Mouse (Mus musculus): ENCODE results near the gene Adamts16. TPM values are rescaled to one million over a fixed set of nuclear protein-coding genes. Genes with fewer than 3 reads are reported as not detected.

Gene Adamts16
- polyA plus RNA-seq, 1 experiment from 2014 or later = 2.3 TPM

GRCm38 (mm10) chr13:70738781-70739180 lies 102.8 kb downstream of the Adamts16 start:
- H3K9ac ChIP-seq (ENCODE audit: low read depth, low read length) = no peak overlapping the region
- H3K4me2 ChIP-seq (ENCODE audit: low read length) = no peak overlapping the region
- H3K4me3 ChIP-seq (ENCODE audit: low read depth, low read length) = no peak overlapping the region
- no peaks in the 10 kb centered on the region for H3K9me3 ChIP-seq (replicated peaks; ENCODE audit: control insufficient read depth, low read length, poor library complexity, severe bottlenecking)
- 94% methylated on average over 9 of the region's 9 CpGs for WGBS
- H3K4me1 ChIP-seq (ENCODE audit: control insufficient read depth, insufficient read depth, low read length) = no peaks in the 10 kb centered on the region
- no peak for ATAC-seq
- no peaks in the 10 kb centered on the region for H3K36me3 ChIP-seq (ENCODE audit: control insufficient read depth, insufficient read depth, low read length)
- no peaks in the 10 kb centered on the region for H3K27me3 ChIP-seq (ENCODE audit: control insufficient read depth, insufficient read depth, low read depth, low read length)
- no peak overlapping the region for H3K27ac ChIP-seq (ENCODE audit: low read length)

- no peaks in the 10 kb centered on the region for H3K9me3 ChIP-seq (replicated peaks; ENCODE audit: control insufficient read depth, low read length, poor library complexity, severe bottlenecking)
- no peaks in the 10 kb centered on the region for H3K4me1 ChIP-seq (ENCODE audit: control insufficient read depth, insufficient read depth, low read length)
- H3K36me3 ChIP-seq (ENCODE audit: control insufficient read depth, insufficient read depth, low read length) = no peaks in the 10 kb centered on the region
- no peak overlapping the region for H3K27ac ChIP-seq (ENCODE audit: low read length)
- 67% methylated on average over 4 of the region's 4 CpGs for WGBS
- H3K27me3 ChIP-seq (ENCODE audit: control insufficient read depth, insufficient read depth, low read depth, low read length) = no peaks in the 10 kb centered on the region
- no peak overlapping the region for H3K4me2 ChIP-seq (ENCODE audit: low read length)
- no peak overlapping the region for H3K4me3 ChIP-seq (ENCODE audit: low read depth, low read length)
- H3K9ac ChIP-seq (ENCODE audit: low read depth, low read length) = no peak overlapping the region
- no peak for ATAC-seq
Measured at GRCm38 (mm10) chr13:70736409-70736808, 105.2 kb downstream of the Adamts16 start.

- Histone ChIP-seq H3K27me3 (ENCODE audit: control insufficient read depth, insufficient read depth, low read depth, low read length) (no peaks in the 10 kb centered on the region), H3K4me3 (ENCODE audit: low read depth, low read length) (no peak overlapping the region), H3K9ac (ENCODE audit: low read depth, low read length) (no peak overlapping the region), H3K4me1 (ENCODE audit: control insufficient read depth, insufficient read depth, low read length) (no peaks in the 10 kb centered on the region), H3K4me2 (ENCODE audit: low read length) (no peak overlapping the region), H3K9me3 (replicated peaks; ENCODE audit: control insufficient read depth, low read length, poor library complexity, severe bottlenecking) (no peaks in the 10 kb centered on the region), H3K27ac (ENCODE audit: low read length) (no peak overlapping the region), H3K36me3 (ENCODE audit: control insufficient read depth, insufficient read depth, low read length) (no peaks in the 10 kb centered on the region)
- no peak for ATAC-seq
- WGBS = 66% methylated on average over 5 of the region's 5 CpGs
Measured at GRCm38 (mm10) chr13:70734640-70735039, 107.0 kb downstream of the Adamts16 start.

DNA sequence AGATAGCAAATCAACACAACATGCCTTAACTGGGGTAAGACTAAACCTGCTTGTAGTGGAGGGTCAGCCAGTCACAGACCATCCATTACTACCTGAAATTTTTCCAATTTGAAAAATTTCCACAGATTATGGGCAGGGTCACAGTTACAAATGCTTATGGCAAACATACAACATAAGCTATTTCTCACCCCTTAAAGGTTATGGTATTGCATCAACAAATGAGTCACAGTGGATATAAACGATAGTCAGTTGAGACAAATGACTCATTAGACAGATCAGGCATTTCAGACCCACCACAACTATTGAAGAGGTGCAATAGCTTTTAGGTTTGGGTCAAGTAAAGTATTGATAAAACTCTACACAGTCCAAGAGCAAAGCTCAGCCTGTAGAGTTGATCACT lies 107.7 kb downstream of the Adamts16 start:
- 89% methylated on average over 1 of the region's 1 CpGs for WGBS

DNA sequence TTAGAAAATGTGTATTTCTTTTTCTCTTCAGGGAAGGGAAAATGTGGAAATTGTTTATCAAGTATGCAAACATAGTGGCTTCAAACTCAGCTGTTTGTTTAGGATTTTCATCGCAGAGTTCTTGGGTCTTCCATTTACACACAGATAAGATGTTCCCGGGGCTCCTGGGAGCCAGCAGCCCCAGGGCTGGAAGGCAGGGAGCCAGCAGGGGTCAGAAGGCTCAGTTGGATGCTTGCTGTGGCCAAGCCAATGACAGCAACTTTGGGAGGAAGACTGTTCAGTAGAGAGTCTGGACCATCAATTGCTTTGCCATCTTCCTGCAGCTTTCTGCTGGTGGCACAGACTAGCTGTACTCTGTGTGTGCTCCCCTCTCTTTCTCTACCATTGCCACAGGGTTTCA lies 108.4 kb downstream of the Adamts16 start:
- WGBS = 70% methylated on average over 2 of the region's 2 CpGs
- H3K9me3 ChIP-seq (replicated peaks; ENCODE audit: control insufficient read depth, low read length, poor library complexity, severe bottlenecking) = no peaks in the 10 kb centered on the region
- H3K4me3 ChIP-seq (ENCODE audit: low read depth, low read length) = no peak overlapping the region
- H3K27ac ChIP-seq (ENCODE audit: low read length) = no peak overlapping the region
- H3K4me2 ChIP-seq (ENCODE audit: low read length) = no peak overlapping the region
- ATAC-seq = no peak
- H3K4me1 ChIP-seq (ENCODE audit: control insufficient read depth, insufficient read depth, low read length) = no peaks in the 10 kb centered on the region
- H3K9ac ChIP-seq (ENCODE audit: low read depth, low read length) = no peak overlapping the region
- H3K36me3 ChIP-seq (ENCODE audit: control insufficient read depth, insufficient read depth, low read length) = no peaks in the 10 kb centered on the region
- no peaks in the 10 kb centered on the region for H3K27me3 ChIP-seq (ENCODE audit: control insufficient read depth, insufficient read depth, low read depth, low read length)

More for the DNA sequence above, 107.7 kb downstream of the Adamts16 start:
- H3K27ac ChIP-seq (ENCODE audit: low read length) = no peak overlapping the region
- no peaks in the 10 kb centered on the region for H3K9me3 ChIP-seq (replicated peaks; ENCODE audit: control insufficient read depth, low read length, poor library complexity, severe bottlenecking)
- no peak overlapping the region for H3K4me3 ChIP-seq (ENCODE audit: low read depth, low read length)
- no peak overlapping the region for H3K4me2 ChIP-seq (ENCODE audit: low read length)
- H3K36me3 ChIP-seq (ENCODE audit: control insufficient read depth, insufficient read depth, low read length) = no peaks in the 10 kb centered on the region
- no peak overlapping the region for H3K9ac ChIP-seq (ENCODE audit: low read depth, low read length)
- ATAC-seq = no peak
- no peaks in the 10 kb centered on the region for H3K27me3 ChIP-seq (ENCODE audit: control insufficient read depth, insufficient read depth, low read depth, low read length)
- no peaks in the 10 kb centered on the region for H3K4me1 ChIP-seq (ENCODE audit: control insufficient read depth, insufficient read depth, low read length)

GRCm38 (mm10) chr13:70732781-70733180 lies 108.8 kb downstream of the Adamts16 start:
- ATAC-seq = no peak
- Histone ChIP-seq H3K27ac (ENCODE audit: low read length) (no peak overlapping the region), H3K27me3 (ENCODE audit: control insufficient read depth, insufficient read depth, low read depth, low read length) (no peaks in the 10 kb centered on the region), H3K4me1 (ENCODE audit: control insufficient read depth, insufficient read depth, low read length) (no peaks in the 10 kb centered on the region), H3K9ac (ENCODE audit: low read depth, low read length) (no peak overlapping the region), H3K36me3 (ENCODE audit: control insufficient read depth, insufficient read depth, low read length) (no peaks in the 10 kb centered on the region), H3K4me2 (ENCODE audit: low read length) (no peak overlapping the region), H3K4me3 (ENCODE audit: low read depth, low read length) (no peak overlapping the region), H3K9me3 (replicated peaks; ENCODE audit: control insufficient read depth, low read length, poor library complexity, severe bottlenecking) (no peaks in the 10 kb centered on the region)
- 86% methylated on average over 5 of the region's 5 CpGs for WGBS

- no peak overlapping the region for H3K4me3 ChIP-seq (ENCODE audit: low read depth, low read length)
- no peaks in the 10 kb centered on the region for H3K27me3 ChIP-seq (ENCODE audit: control insufficient read depth, insufficient read depth, low read depth, low read length)
- H3K36me3 ChIP-seq (ENCODE audit: control insufficient read depth, insufficient read depth, low read length) = no peaks in the 10 kb centered on the region
- no peaks in the 10 kb centered on the region for H3K4me1 ChIP-seq (ENCODE audit: control insufficient read depth, insufficient read depth, low read length)
- WGBS = 69% methylated on average over 5 of the region's 5 CpGs
- no peak for ATAC-seq
- no peak overlapping the region for H3K9ac ChIP-seq (ENCODE audit: low read depth, low read length)
- no peak overlapping the region for H3K27ac ChIP-seq (ENCODE audit: low read length)
- H3K9me3 ChIP-seq (replicated peaks; ENCODE audit: control insufficient read depth, low read length, poor library complexity, severe bottlenecking) = no peaks in the 10 kb centered on the region
- H3K4me2 ChIP-seq (ENCODE audit: low read length) = no peak overlapping the region
Measured at GRCm38 (mm10) chr13:70731349-70731748, 110.3 kb downstream of the Adamts16 start.

DNA sequence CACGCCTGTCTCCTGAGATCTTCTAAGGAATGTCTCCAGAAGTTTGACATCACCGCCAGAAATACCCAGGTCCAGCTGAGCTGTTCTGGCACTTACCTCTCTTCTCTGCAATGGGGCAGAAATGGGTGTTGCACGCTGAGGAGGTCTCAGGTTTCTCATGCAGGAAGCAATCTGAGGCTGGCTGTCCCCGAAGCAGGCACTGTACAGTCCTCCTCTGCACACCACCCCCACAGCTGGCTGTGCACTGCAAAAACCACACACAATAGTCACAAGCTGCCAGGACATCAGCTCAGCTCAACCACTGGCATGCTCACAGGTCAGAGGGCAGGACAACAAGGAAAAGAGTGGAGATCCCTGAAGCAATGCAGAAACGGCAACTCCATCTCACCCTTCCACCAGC lies 111.6 kb downstream of the Adamts16 start:
- 81% methylated on average over 5 of the region's 5 CpGs for WGBS
- no peak for ATAC-seq
- Histone ChIP-seq H3K4me3 (ENCODE audit: low read depth, low read length) (no peak overlapping the region), H3K27me3 (ENCODE audit: control insufficient read depth, insufficient read depth, low read depth, low read length) (no peaks in the 10 kb centered on the region), H3K9me3 (replicated peaks; ENCODE audit: control insufficient read depth, low read length, poor library complexity, severe bottlenecking) (no peaks in the 10 kb centered on the region), H3K4me1 (ENCODE audit: control insufficient read depth, insufficient read depth, low read length) (no peaks in the 10 kb centered on the region), H3K4me2 (ENCODE audit: low read length) (no peak overlapping the region), H3K9ac (ENCODE audit: low read depth, low read length) (no peak overlapping the region), H3K27ac (ENCODE audit: low read length) (no peak overlapping the region), H3K36me3 (ENCODE audit: control insufficient read depth, insufficient read depth, low read length) (no peaks in the 10 kb centered on the region)

- Histone ChIP-seq H3K4me3 (ENCODE audit: low read depth, low read length) (no peak overlapping the region), H3K4me2 (ENCODE audit: low read length) (no peak overlapping the region), H3K27me3 (ENCODE audit: control insufficient read depth, insufficient read depth, low read depth, low read length) (no peaks in the 10 kb centered on the region), H3K9ac (ENCODE audit: low read depth, low read length) (no peak overlapping the region), H3K9me3 (replicated peaks; ENCODE audit: control insufficient read depth, low read length, poor library complexity, severe bottlenecking) (no peaks in the 10 kb centered on the region), H3K36me3 (ENCODE audit: control insufficient read depth, insufficient read depth, low read length) (no peaks in the 10 kb centered on the region), H3K4me1 (ENCODE audit: control insufficient read depth, insufficient read depth, low read length) (no peaks in the 10 kb centered on the region), H3K27ac (ENCODE audit: low read length) (no peak overlapping the region)
- 89% methylated on average over 3 of the region's 3 CpGs for WGBS
- no peak for ATAC-seq
Measured at GRCm38 (mm10) chr13:70726249-70726648, 115.4 kb downstream of the Adamts16 start.

GRCm38 (mm10) chr13:70724635-70725034 lies 117.0 kb downstream of the Adamts16 start:
- Histone ChIP-seq H3K36me3 (ENCODE audit: control insufficient read depth, insufficient read depth, low read length) (no peaks in the 10 kb centered on the region), H3K4me3 (ENCODE audit: low read depth, low read length) (no peak overlapping the region), H3K4me2 (ENCODE audit: low read length) (no peak overlapping the region), H3K27ac (ENCODE audit: low read length) (no peak overlapping the region), H3K4me1 (ENCODE audit: control insufficient read depth, insufficient read depth, low read length) (no peaks in the 10 kb centered on the region), H3K27me3 (ENCODE audit: control insufficient read depth, insufficient read depth, low read depth, low read length) (no peaks in the 10 kb centered on the region), H3K9me3 (replicated peaks; ENCODE audit: control insufficient read depth, low read length, poor library complexity, severe bottlenecking) (no peaks in the 10 kb centered on the region), H3K9ac (ENCODE audit: low read depth, low read length) (no peak overlapping the region)
- 52% methylated on average over 3 of the region's 3 CpGs for WGBS
- ATAC-seq = no peak

Measured in midbrain, embryonic 16.5 days (tissue).